Mouse (Mus musculus): ENCODE measurements at regions not wholly inside any gene's neighbourhood (a gene's known extent, or its start where the extent isn't known, plus 50 kb on each side); places are given as distances from the start of the nearest gene placed in this dataset.
A peak's percentile ranks its signal among the peaks of the same experiment; 100 is the strongest.

GRCm38 (mm10) chr12:32615000-32615399 is 204.3 kb upstream of the Nampt start:
- Histone ChIP-seq H3K4me3 (ENCODE audit: low read depth, low read length) (no peak overlapping the region), H3K9me3 (ENCODE audit: control insufficient read depth, low read length) (no peaks in the 10 kb centered on the region), H3K4me1 (ENCODE audit: control insufficient read depth, insufficient read depth, low read length) (no peaks in the 10 kb centered on the region), H3K36me3 (ENCODE audit: control insufficient read depth, insufficient read depth, low read length) (no peaks in the 10 kb centered on the region), H3K27me3 (ENCODE audit: control insufficient read depth, insufficient read depth, low read length) (no peaks in the 10 kb centered on the region), H3K4me2 (ENCODE audit: low read depth, low read length) (no peak overlapping the region), H3K27ac (ENCODE audit: low read depth, low read length) (no peak overlapping the region), H3K9ac (replicated peaks; ENCODE audit: low read depth, low read length) (no peak overlapping the region)
- ATAC-seq (ENCODE audit: low read depth) = no peak
- 70% methylated on average over 3 of the region's 3 CpGs for whole genome bisulfite sequencing

DNA sequence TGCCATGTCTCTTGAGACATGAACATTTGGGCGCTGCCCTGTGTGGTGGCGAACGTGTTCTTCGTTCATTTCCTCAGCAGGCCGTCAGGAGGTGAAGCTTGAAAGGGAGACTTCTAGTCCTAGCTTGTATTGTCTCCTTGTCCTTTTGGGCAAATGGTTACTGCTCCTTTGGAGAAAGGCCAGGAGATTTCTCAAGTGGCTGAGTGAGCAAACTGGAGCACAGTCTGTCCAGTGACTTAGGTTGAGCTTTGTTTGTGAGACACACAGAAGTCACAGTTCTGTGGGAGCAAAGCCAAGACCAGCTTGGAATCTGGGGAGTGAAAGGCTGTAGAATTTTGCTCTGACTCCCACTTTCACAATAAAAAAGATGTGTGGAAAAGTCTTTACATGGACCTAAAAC is 203.3 kb upstream of the Nampt start:
- Histone ChIP-seq H3K27me3 (ENCODE audit: control insufficient read depth, insufficient read depth, low read length) (no peaks in the 10 kb centered on the region), H3K9me3 (ENCODE audit: control insufficient read depth, low read length) (no peaks in the 10 kb centered on the region), H3K36me3 (ENCODE audit: control insufficient read depth, insufficient read depth, low read length) (no peaks in the 10 kb centered on the region), H3K4me3 (ENCODE audit: low read depth, low read length) (no peak overlapping the region), H3K4me2 (ENCODE audit: low read depth, low read length) (no peak overlapping the region), H3K27ac (ENCODE audit: low read depth, low read length) (no peak overlapping the region), H3K9ac (replicated peaks; ENCODE audit: low read depth, low read length) (no peak overlapping the region), H3K4me1 (ENCODE audit: control insufficient read depth, insufficient read depth, low read length) (no peaks in the 10 kb centered on the region)
- WGBS = 91% methylated on average over 5 of the region's 5 CpGs
- no peak for ATAC-seq (ENCODE audit: low read depth)

- Histone ChIP-seq H3K9me3 (ENCODE audit: control insufficient read depth, low read length) (no peaks in the 10 kb centered on the region), H3K9ac (replicated peaks; ENCODE audit: low read depth, low read length) (no peak overlapping the region), H3K27me3 (ENCODE audit: control insufficient read depth, insufficient read depth, low read length) (no peaks in the 10 kb centered on the region), H3K27ac (ENCODE audit: low read depth, low read length) (no peak overlapping the region), H3K4me2 (ENCODE audit: low read depth, low read length) (no peak overlapping the region), H3K4me1 (ENCODE audit: control insufficient read depth, insufficient read depth, low read length) (no peaks in the 10 kb centered on the region), H3K36me3 (ENCODE audit: control insufficient read depth, insufficient read depth, low read length) (no peaks in the 10 kb centered on the region), H3K4me3 (ENCODE audit: low read depth, low read length) (no peak overlapping the region)
- WGBS = 77% methylated on average over 1 of the region's 1 CpGs
- no peak for ATAC-seq (ENCODE audit: low read depth)
These were observed 202.3 kb upstream of the Nampt start for GRCm38 (mm10) chr12:32617031-32617430.

DNA sequence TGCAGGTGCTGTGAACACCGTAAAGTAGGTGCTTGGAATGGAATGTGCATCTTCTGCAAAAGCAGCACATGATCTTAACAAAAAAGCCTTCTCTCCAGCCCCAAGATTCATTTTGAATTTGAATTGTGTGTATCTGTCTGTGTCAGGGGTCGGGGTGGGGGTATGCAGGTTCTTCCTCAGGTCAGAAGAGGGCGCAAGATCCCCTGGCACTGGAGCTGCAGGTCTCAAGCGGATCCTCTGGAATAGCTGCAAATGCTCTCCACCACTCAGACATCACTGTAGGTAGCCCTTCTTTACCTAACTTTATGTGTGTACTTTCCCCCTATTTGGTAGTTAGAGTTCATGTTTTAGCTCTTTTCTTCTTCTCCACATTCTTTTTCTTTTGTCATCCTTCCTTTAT is 199.5 kb upstream of the Nampt start:
- Histone ChIP-seq H3K4me2 (ENCODE audit: low read depth, low read length) (no peak overlapping the region), H3K27me3 (ENCODE audit: control insufficient read depth, insufficient read depth, low read length) (no peaks in the 10 kb centered on the region), H3K4me3 (ENCODE audit: low read depth, low read length) (no peak overlapping the region), H3K27ac (ENCODE audit: low read depth, low read length) (no peak overlapping the region), H3K9me3 (ENCODE audit: control insufficient read depth, low read length) (no peaks in the 10 kb centered on the region), H3K9ac (replicated peaks; ENCODE audit: low read depth, low read length) (no peak overlapping the region), H3K36me3 (ENCODE audit: control insufficient read depth, insufficient read depth, low read length) (no peaks in the 10 kb centered on the region), H3K4me1 (ENCODE audit: control insufficient read depth, insufficient read depth, low read length) (no peaks in the 10 kb centered on the region)
- no peak for ATAC-seq (ENCODE audit: low read depth)
- WGBS = 72% methylated on average over 4 of the region's 4 CpGs

DNA sequence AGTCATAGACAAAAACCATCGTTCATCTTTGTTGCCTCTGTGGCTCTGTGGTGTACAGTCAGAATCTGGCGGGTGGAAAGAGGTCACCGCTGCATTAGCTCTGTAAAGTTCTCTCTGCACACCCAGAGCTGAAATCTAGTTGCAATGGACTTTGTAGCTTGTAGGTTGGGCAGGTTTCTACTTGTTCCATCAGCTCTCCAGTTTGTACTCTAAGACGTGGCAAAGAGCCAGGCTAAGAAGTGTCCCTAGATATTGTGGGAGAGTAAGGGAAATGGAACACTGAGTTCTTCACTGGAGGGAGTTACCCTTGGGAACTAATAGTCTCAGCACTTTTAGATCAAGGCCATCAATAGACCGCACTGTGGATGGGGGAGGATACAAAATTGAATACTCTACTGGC is 197.6 kb upstream of the Nampt start:
- no peaks in the 10 kb centered on the region for H3K9me3 ChIP-seq (ENCODE audit: control insufficient read depth, low read length)
- no peaks in the 10 kb centered on the region for H3K4me1 ChIP-seq (ENCODE audit: control insufficient read depth, insufficient read depth, low read length)
- H3K27ac ChIP-seq (ENCODE audit: low read depth, low read length) = no peak overlapping the region
- no peak overlapping the region for H3K4me3 ChIP-seq (ENCODE audit: low read depth, low read length)
- H3K36me3 ChIP-seq (ENCODE audit: control insufficient read depth, insufficient read depth, low read length) = no peaks in the 10 kb centered on the region
- H3K4me2 ChIP-seq (ENCODE audit: low read depth, low read length) = no peak overlapping the region
- no peak overlapping the region for H3K9ac ChIP-seq (replicated peaks; ENCODE audit: low read depth, low read length)
- 94% methylated on average over 5 of the region's 5 CpGs for WGBS
- no peaks in the 10 kb centered on the region for H3K27me3 ChIP-seq (ENCODE audit: control insufficient read depth, insufficient read depth, low read length)
- ATAC-seq (ENCODE audit: low read depth) = no peak

- no peak overlapping the region for H3K4me3 ChIP-seq (ENCODE audit: low read depth, low read length)
- H3K27me3 ChIP-seq (ENCODE audit: control insufficient read depth, insufficient read depth, low read length) = no peaks in the 10 kb centered on the region
- 19% methylated on average over 1 of the region's 1 CpGs for WGBS
- no peaks in the 10 kb centered on the region for H3K4me1 ChIP-seq (ENCODE audit: control insufficient read depth, insufficient read depth, low read length)
- H3K27ac ChIP-seq (ENCODE audit: low read depth, low read length) = no peak overlapping the region
- ATAC-seq (ENCODE audit: low read depth) = no peak
- H3K36me3 ChIP-seq (ENCODE audit: control insufficient read depth, insufficient read depth, low read length) = no peaks in the 10 kb centered on the region
- H3K4me2 ChIP-seq (ENCODE audit: low read depth, low read length) = no peak overlapping the region
- no peaks in the 10 kb centered on the region for H3K9me3 ChIP-seq (ENCODE audit: control insufficient read depth, low read length)
- no peak overlapping the region for H3K9ac ChIP-seq (replicated peaks; ENCODE audit: low read depth, low read length)
These were observed 190.8 kb upstream of the Nampt start for GRCm38 (mm10) chr12:32628552-32628951.

GRCm38 (mm10) chr12:32632935-32633334 is 186.4 kb upstream of the Nampt start:
- no peak overlapping the region for H3K4me2 ChIP-seq (ENCODE audit: low read depth, low read length)
- H3K27me3 ChIP-seq (ENCODE audit: control insufficient read depth, insufficient read depth, low read length) = no peaks in the 10 kb centered on the region
- H3K27ac ChIP-seq (ENCODE audit: low read depth, low read length) = no peak overlapping the region
- H3K9ac ChIP-seq (replicated peaks; ENCODE audit: low read depth, low read length) = no peak overlapping the region
- H3K9me3 ChIP-seq (ENCODE audit: control insufficient read depth, low read length) = no peaks in the 10 kb centered on the region
- no peaks in the 10 kb centered on the region for H3K4me1 ChIP-seq (ENCODE audit: control insufficient read depth, insufficient read depth, low read length)
- WGBS = 41% methylated on average over 3 of the region's 3 CpGs
- no peaks in the 10 kb centered on the region for H3K36me3 ChIP-seq (ENCODE audit: control insufficient read depth, insufficient read depth, low read length)
- H3K4me3 ChIP-seq (ENCODE audit: low read depth, low read length) = no peak overlapping the region
- ATAC-seq (ENCODE audit: low read depth) = no peak

- 68% methylated on average over 5 of the region's 5 CpGs for WGBS
- ATAC-seq (ENCODE audit: low read depth) = no peak
- no peak overlapping the region for H3K4me3 ChIP-seq (ENCODE audit: low read depth, low read length)
These were observed 184.3 kb upstream of the Nampt start for GRCm38 (mm10) chr12:32635055-32635454.

DNA sequence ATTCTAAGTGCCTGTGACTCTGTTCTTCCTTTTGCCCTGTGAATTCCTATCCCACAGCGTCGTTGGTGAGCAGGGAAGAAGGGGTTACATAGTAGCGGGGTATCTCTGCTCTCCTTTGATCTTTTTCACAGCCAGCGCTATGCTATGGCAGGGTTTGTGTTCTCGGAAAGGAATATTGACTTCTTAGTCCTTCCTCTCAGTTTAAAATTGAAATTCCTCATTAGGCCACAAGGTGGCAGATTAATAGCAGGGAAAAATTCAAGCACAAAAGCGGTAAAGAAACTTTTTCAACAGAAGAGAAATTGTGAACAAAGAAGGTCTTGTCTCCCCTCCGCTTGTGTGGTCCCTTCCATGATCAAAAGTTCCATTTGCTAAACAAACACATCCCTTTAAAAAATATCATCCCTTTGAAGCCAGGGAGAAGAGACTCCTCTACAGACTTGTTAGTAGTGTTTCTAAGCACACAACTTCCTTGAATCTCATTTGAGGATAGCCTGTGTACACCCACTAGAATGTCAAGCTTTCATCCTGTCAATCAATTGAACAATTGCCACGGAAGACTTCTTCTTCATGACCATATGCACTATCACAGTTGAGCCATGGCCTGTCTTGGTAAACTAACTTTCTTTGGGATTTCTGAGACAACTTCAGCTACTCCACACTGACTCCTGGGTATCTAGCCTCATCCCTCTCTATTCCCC is 181.8 kb upstream of the Nampt start:
- no peak overlapping the region for H3K4me3 ChIP-seq (ENCODE audit: low read depth, low read length)
- no peaks in the 10 kb centered on the region for H3K36me3 ChIP-seq (ENCODE audit: control insufficient read depth, insufficient read depth, low read length)
- no peaks in the 10 kb centered on the region for H3K27me3 ChIP-seq (ENCODE audit: control insufficient read depth, insufficient read depth, low read length)
- no peak overlapping the region for H3K27ac ChIP-seq (ENCODE audit: low read depth, low read length)
- WGBS = 4% methylated on average over 8 of the region's 8 CpGs
- H3K4me1 ChIP-seq (ENCODE audit: control insufficient read depth, insufficient read depth, low read length) = no peaks in the 10 kb centered on the region
- peak; percentile 65 for ATAC-seq (ENCODE audit: low read depth)
- no peaks in the 10 kb centered on the region for H3K9me3 ChIP-seq (ENCODE audit: control insufficient read depth, low read length)
- H3K4me2 ChIP-seq (ENCODE audit: low read depth, low read length) = no peak overlapping the region
- H3K9ac ChIP-seq (replicated peaks; ENCODE audit: low read depth, low read length) = no peak overlapping the region

More at GRCm38 (mm10) chr12:32635055-32635454, 184.3 kb upstream of the Nampt start:
- no peaks in the 10 kb centered on the region for H3K4me1 ChIP-seq (ENCODE audit: control insufficient read depth, insufficient read depth, low read length)
- no peaks in the 10 kb centered on the region for H3K9me3 ChIP-seq (ENCODE audit: control insufficient read depth, low read length)
- no peak overlapping the region for H3K9ac ChIP-seq (replicated peaks; ENCODE audit: low read depth, low read length)
- no peak overlapping the region for H3K27ac ChIP-seq (ENCODE audit: low read depth, low read length)
- no peak overlapping the region for H3K4me2 ChIP-seq (ENCODE audit: low read depth, low read length)
- no peaks in the 10 kb centered on the region for H3K27me3 ChIP-seq (ENCODE audit: control insufficient read depth, insufficient read depth, low read length)
- H3K36me3 ChIP-seq (ENCODE audit: control insufficient read depth, insufficient read depth, low read length) = no peaks in the 10 kb centered on the region

Data from neural tube, embryonic 14.5 days (tissue).